Comparison of ENCODE assay signal across 12 mouse cellular contexts in genomic region chr1:41361512-41361911, GRCm38 (mm10).
"Had no signal": no experiment of that assay in that cellular context is flagged by ENCODE, and none has a peak within 500 bp of the region (broad histone marks: within the 10 kb centered on the region; RNA-seq: fewer than 3 reads in every experiment).

No protein-coding gene starts in this region.

- DNase-seq: kidney, adult 2 months; kidney, postnatal 25 days; layer of hippocampus, postnatal 36 days; lung, adult 18-20 months; right cerebral cortex, adult 18-20 months; right cerebral cortex, postnatal 25 days; thymus, postnatal 36 days had no signal

- H3K27ac ChIP-seq: kidney, embryonic 15.5 days; limb, embryonic 13.5 days; liver, embryonic 14.5 days; midbrain, embryonic 13.5 days had no signal

- H3K9me3 ChIP-seq: kidney, embryonic 15.5 days; limb, embryonic 13.5 days; midbrain, embryonic 13.5 days had no signal

- ATAC-seq: midbrain, embryonic 13.5 days had no signal

- H3K36me3 ChIP-seq: kidney, embryonic 15.5 days; limb, embryonic 13.5 days; midbrain, embryonic 13.5 days had no signal

- H3K9ac ChIP-seq: kidney, embryonic 15.5 days; limb, embryonic 13.5 days; liver, embryonic 14.5 days; midbrain, embryonic 13.5 days had no signal

- H3K4me1 ChIP-seq: kidney, embryonic 15.5 days; limb, embryonic 13.5 days; midbrain, embryonic 13.5 days had no signal

- H3K27me3 ChIP-seq: kidney, embryonic 15.5 days; limb, embryonic 13.5 days; midbrain, embryonic 13.5 days had no signal

- H3K4me3 ChIP-seq: kidney, embryonic 15.5 days; limb, embryonic 13.5 days; midbrain, embryonic 13.5 days; myocyte had no signal

- H3K4me2 ChIP-seq: kidney, embryonic 15.5 days; limb, embryonic 13.5 days; midbrain, embryonic 13.5 days had no signal
